Mouse (Mus musculus) right cerebral cortex, postnatal 14 days (tissue): Measurements from ENCODE around the gene Adh1.

ENCODE experiments used
- DNase-seq: peaks from one replicate; pipeline ENCODE4 v3.0.0; 2022

Adh1 gene

DNA sequence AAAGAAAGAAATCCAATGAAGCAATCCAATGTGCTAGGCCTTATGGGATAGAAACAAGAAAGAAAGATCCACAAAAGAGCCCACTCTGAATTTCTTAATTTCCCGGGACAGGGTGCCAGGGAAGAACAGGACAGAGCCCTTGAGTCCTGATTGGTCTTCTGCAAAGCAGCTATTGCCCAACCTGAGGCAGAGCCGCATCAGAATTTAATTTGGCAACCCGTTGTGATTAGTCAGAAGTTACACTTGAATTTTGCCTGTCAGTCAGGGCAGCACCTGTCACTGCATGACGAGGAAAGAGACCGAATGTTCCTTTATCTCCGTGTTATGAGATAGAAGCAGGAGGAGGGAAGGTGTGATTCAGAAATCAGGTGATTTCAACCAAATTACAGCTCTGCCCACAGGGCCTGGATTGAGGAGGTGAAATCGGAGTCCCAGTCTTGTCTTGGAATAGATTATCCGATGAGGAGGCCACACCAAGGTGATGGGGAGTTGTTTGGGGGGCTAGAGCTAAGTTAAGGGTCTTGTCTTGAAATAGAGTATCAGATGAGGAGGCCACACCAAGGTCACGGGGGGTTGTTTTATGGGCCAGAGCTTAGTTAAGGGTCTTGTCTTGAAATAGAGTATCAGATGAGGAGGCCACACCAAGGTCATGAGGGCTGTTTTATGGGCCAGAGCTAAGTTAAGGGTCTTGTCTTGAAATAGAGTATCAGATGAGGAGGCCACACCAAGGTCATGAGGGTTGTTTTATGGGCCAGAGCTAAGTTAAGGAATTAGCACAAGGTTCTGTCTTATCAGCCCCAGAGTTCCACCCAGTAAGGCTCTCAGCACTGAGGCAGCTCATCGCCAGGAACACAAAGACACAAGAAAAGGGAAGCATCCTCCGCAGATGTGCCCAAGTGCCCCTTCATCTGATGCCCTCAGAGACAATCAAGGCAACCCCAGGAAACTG lies at the start of gene Adh1:
Gene Adh1 (plus strand): TSS at position 271 of the 949 bp plus-strand sequence.
- no peak for DNase-seq

- DNase-seq = no peak
These were observed 48.3 kb upstream of the Adh1 start for GRCm38 (mm10) chr3:138212431-138212951.

GRCm38 (mm10) chr3:138215395-138215989 lies 45.3 kb upstream of the Adh1 start:
- DNase-seq = no peak

DNA sequence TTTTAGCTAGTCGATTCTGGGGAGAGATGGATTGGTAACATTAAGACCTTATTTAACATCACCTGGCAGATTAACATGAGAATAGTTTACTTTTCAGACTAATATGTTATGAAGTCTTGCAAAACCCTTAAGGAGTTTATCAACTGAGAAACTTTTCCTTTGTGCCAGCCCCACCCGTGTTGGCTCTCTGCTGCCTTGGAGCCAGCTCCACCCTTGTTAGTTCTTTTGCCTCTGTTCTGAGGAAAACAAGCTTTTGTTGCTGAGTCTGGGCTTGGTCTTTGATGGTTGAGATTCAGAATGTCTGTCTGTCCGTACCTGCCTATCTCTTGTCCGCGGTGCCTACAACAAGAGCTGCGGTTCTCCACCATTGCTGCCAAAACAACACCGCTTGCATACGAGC lies 44.7 kb upstream of the Adh1 start:
- DNase-seq = no peak

GRCm38 (mm10) chr3:138217631-138218264 lies 43.0 kb upstream of the Adh1 start, which contains the start of gene Adh7:
TSS of gene Adh7 (plus strand) at chr3:138217760.
- DNase-seq = no peak

DNA sequence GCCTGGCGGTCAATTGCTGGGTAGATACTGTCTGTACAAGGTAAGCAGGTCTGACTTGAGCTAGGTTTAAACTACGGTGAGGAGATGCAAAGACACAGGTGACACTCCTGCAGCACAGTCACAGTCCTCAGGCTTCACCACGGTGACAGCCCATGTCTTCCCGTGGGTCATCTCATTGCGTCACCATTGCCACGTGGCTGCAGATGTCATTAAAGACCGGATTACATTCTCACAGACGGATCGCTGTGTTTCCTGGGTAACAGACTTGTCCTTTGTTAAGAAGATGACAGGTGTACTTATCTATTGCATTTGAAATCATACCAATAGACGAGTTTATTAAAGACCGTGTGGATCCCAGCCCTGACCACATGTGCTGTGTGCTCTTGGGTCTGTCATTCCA lies 39.7 kb upstream of the Adh1 start:
- DNase-seq = no peak

GRCm38 (mm10) chr3:138222511-138222910 lies 38.3 kb upstream of the Adh1 start:
- DNase-seq = no peak

- DNase-seq = peak; percentile 41
These were observed 37.8 kb upstream of the Adh1 start for GRCm38 (mm10) chr3:138222952-138223351.

DNA sequence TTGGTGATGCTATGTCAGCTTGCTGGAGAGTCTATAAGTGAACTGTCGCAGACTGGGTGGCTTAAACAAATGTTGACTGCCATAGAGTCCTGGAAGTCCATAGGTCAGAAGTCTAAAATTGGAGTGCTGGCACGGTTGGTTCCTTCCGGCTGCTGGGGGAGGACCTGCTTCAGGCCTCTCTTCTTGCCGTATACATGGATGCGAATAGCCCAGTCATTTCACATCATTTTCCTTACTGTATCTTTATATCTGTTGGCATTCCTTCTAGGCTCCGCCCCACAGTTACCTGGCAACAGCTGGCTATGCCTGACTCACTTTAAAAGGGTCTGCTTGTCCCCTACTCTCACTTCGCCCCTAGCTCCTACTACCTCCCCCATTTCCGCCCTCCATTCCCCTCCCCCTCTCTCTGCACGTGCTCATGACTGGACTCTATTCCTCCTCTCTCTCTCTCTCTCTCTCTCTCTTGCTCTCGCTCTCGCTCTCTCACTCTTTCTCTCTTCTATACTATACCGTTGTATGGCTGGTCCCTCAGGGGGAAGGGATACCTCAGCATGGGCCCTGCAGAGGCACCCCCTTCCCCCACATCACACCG lies 36.3 kb upstream of the Adh1 start:
- DNase-seq = no peak

DNA sequence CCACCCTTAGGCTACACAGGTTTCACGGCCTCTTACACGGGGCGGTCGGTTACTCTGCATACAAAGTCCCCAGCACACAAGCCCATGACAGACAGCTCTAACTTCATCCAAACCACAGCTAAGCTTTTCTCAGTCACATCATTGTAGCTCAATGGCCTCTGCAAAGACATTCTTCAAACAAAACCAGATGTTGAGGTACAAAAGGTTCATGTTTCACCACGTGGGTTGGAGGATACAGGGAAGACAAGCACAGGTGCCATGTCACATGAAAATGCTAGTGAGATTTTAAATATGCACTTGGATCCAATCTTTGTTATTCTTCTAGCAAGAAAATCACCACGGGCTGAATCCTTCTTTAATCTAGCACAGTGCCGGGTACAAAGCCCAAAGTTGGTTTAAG lies 35.5 kb upstream of the Adh1 start:
- DNase-seq = no peak

GRCm38 (mm10) chr3:138225853-138226252 lies 34.9 kb upstream of the Adh1 start:
- DNase-seq = no peak

GRCm38 (mm10) chr3:138226476-138226875 lies 34.3 kb upstream of the Adh1 start:
- DNase-seq = no peak

DNA sequence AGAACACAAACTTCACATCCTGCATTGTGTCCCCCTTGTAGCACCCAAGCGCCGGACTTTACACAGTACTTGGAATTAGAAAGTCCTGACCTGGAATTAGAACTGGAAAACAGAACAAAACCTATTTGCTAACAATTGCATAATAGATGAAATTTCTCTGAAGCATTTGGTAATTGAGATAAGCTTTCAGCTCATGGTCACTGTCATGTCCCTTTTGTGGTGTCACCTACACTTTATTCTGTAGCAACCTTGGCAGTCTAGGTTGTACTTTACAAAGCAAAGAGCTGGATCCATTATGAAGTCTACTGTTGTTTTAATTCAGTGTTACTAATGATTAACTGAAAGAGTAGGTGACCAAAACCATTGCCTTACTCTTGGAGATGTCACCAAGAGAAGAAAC lies 33.7 kb upstream of the Adh1 start:
- DNase-seq = no peak

GRCm38 (mm10) chr3:138227782-138228181 lies 33.0 kb upstream of the Adh1 start:
- no peak for DNase-seq

- no peak for DNase-seq
These were observed 31.3 kb upstream of the Adh1 start for GRCm38 (mm10) chr3:138229448-138229847.

GRCm38 (mm10) chr3:138230266-138230665 lies 30.5 kb upstream of the Adh1 start:
- no peak for DNase-seq

DNA sequence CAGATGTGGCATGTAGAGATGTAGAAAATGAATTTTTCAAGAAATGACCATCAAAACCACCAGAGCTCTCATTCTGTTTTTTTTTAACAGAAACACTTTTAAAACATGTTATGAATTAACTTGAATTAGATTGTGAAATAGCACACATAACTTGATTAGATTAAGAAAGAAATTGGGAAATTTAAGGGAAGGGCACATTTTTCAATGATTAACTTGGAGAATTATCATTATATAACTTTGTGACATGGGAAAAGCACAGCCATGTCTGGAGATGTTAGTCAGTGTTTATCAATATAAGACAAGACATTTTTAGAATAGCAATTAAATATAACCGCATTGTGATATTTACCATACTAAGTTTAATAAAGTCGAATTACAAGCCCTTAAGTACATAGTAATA lies 29.3 kb upstream of the Adh1 start:
- DNase-seq = no peak

GRCm38 (mm10) chr3:138236546-138237163 lies 24.1 kb upstream of the Adh1 start:
- DNase-seq = no peak

- no peak for DNase-seq
These were observed 22.7 kb upstream of the Adh1 start for GRCm38 (mm10) chr3:138238046-138238445.

- no peak for DNase-seq
These were observed 21.3 kb upstream of the Adh1 start for GRCm38 (mm10) chr3:138239461-138239860.

DNA sequence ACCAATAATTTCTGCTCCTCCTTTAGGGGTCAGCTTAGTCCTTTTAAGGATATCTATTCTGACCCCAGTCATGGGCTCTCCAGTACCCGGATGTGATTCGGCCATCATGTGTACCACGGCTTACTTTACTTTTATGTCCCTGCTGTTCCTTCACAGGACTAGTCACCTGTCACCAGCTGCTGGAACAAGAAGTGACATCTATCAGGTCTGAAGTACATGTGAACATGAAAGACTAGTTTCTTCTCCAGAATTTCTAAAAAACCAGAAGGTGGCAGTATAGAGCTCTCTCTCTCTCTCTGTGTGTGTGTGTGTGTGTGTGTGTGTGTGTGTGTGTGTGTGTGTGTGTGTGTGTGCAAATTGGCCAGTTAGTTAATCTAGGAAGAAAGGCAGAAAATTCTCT lies 20.4 kb upstream of the Adh1 start:
- DNase-seq = no peak

DNA sequence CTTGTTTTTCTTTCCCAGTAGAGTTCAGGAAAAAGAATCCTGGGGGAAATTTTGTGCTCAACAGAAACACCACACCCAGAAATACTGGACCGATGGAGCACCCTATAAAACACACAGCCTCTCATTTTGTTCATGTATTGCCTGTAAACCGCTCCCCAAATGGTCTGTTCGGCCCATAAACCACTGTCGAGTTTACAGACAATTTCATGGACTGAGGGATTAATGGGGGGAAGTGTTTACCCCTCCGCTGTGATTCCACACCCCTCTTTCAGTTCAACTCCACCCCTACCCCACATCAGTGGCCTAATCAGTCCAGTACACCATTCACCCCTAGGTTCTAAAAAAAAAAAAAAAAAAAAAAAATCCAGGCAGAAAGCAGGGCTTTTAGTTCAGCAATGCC lies 19.8 kb upstream of the Adh1 start:
- no peak for DNase-seq

DNA sequence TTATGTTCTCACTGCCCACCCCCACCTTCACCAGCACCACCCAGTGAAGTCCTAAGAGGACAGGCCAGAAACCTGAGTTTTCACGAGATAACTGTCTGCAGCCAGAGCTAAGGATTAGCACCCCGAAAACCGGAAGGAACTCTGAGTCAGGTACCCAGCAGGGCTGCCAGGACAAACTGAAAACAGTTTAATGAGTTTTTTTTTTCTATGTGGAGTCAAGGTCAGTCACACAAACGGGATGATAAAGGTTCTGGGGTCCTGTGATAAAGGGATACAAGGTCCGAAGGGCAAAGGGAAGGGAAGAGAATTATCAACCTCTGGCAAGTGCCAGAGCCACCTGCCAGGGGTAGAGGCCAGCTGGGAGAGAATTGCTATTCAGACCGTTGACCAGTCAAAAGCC lies 19.4 kb upstream of the Adh1 start:
- no peak for DNase-seq
